Mouse (Mus musculus): Measurements from ENCODE around the gene Slc35a1. TPM values are rescaled to one million over a fixed set of nuclear protein-coding genes. Genes with fewer than 3 reads are reported as not detected.

The Slc35a1 gene
- polyA plus RNA-seq, 1 experiment from 2014 or later, result 46.0 TPM

- no peaks in the 10 kb centered on the region for H3K27me3 ChIP-seq
- peak overlapping the region; percentile 80 for H3K4me2 ChIP-seq
- H3K9me3 ChIP-seq, result no peaks in the 10 kb centered on the region
- peak overlapping the region; percentile 63 for H3K4me3 ChIP-seq
- ATAC-seq (ENCODE audit: insufficient number of reproducible peaks, low FRiP score, low TSS enrichment, low read depth), result no peak
- 28% methylated on average over 6 of the region's 6 CpGs for WGBS
- H3K27ac ChIP-seq, result no peak overlapping the region
- peaks cover 17% of the 10 kb centered on the region for H3K4me1 ChIP-seq
- peaks cover 6% of the 10 kb centered on the region for H3K36me3 ChIP-seq
- peak overlapping the region; percentile 70; the same call in 1 of the 2 replicates for H3K9ac ChIP-seq
Measured at GRCm38 (mm10) chr4:34613571-34614145, 73.6 kb downstream of the Slc35a1 start.

Other genes with a start within 250 kb of the Slc35a1 start
- gene Akirin2, start 136.5 kb downstream of the Slc35a1 start, polyA plus RNA-seq (2015; fragmentation: Nextera tagmentation; extraction: Ambion mirVana), result 41.5 and 48.7 TPM in 2 replicates
- gene Orc3, start 72.5 kb downstream of the Slc35a1 start, polyA plus RNA-seq (2015; fragmentation: Nextera tagmentation; extraction: Ambion mirVana), result 73.2 and 78.8 TPM in 2 replicates
- 59.8 and 62.5 TPM in 2 replicates for gene Rars2, start 72.5 kb downstream of the Slc35a1 start, polyA plus RNA-seq (2015; fragmentation: Nextera tagmentation; extraction: Ambion mirVana)
- not detected in 2 replicates for gene Cfap206, start 42.8 kb upstream of the Slc35a1 start, polyA plus RNA-seq (2015; fragmentation: Nextera tagmentation; extraction: Ambion mirVana)
- not detected in 2 replicates for gene Gm136, start 68.8 kb upstream of the Slc35a1 start, polyA plus RNA-seq (2015; fragmentation: Nextera tagmentation; extraction: Ambion mirVana)
- 40.7 and 41.1 TPM in 2 replicates for gene Smim8, start 91.0 kb upstream of the Slc35a1 start, polyA plus RNA-seq (2015; fragmentation: Nextera tagmentation; extraction: Ambion mirVana)
- 14.6 and 17.4 TPM in 2 replicates for gene Zfp292, start 195.5 kb upstream of the Slc35a1 start, polyA plus RNA-seq (2015; fragmentation: Nextera tagmentation; extraction: Ambion mirVana)
- gene Cga, start 206.3 kb upstream of the Slc35a1 start, polyA plus RNA-seq (2015; fragmentation: Nextera tagmentation; extraction: Ambion mirVana), result not detected in 2 replicates